Mouse (Mus musculus) lung, adult 2 months (tissue): ENCODE measurements at regions not wholly inside any gene's neighbourhood (a gene's known extent, or its start where the extent isn't known, plus 50 kb on each side); places are given as distances from the start of the nearest gene placed in this dataset.

Experiments used
- CTCF ChIP-seq: fragments of 200-500 bp; IDR thresholded peaks from 2 replicates; pipeline ENCODE4 v1.5.1; 2011; ENCODE audit warnings: mild to moderate bottlenecking, low read length, control low read depth; ENCODE audit not compliant: insufficient read depth
- POLR2A ChIP-seq: fragments of 200-500 bp; IDR thresholded peaks from 2 replicates; pipeline ENCODE4 v1.6.1; 2011; ENCODE audit warnings: low read depth, mild to moderate bottlenecking, control low read depth, low read length, borderline replicate concordance; ENCODE audit errors: extremely low read depth

- TF ChIP-seq CTCF = no peak
- no peak for TF ChIP-seq POLR2A
Observed at GRCm38 (mm10) chr10:98399864-98400263, 514.3 kb upstream of the Atp2b1 start.
